Mouse (Mus musculus): Measurements from ENCODE around the gene Dnaaf2. TPM values are rescaled to one million over a fixed set of nuclear protein-coding genes. Genes with fewer than 3 reads are reported as not detected.

The Dnaaf2 gene
- total RNA-seq, 2 experiments from 2014 or later, result 2.2 TPM

GRCm38 (mm10) chr12:69198985-69199384 lies 756 bp upstream of the Dnaaf2 start:
- DNase-seq (ENCODE audit: low spot score in 2 of 2), result no peak

- DNase-seq (ENCODE audit: low spot score in 2 of 2), result peak; percentile 40 to 43
Observed at GRCm38 (mm10) chr12:69197378-69198163, 658 bp downstream of the Dnaaf2 start.

- peak; percentile 64 to 66 for DNase-seq (ENCODE audit: low spot score in 2 of 2)
Observed at GRCm38 (mm10) chr12:69196444-69197377, 1.5 kb downstream of the Dnaaf2 start, which contains the start of gene Gm49383. Gene Gm49383, minus strand, starts transcription at chr12:69197104.

GRCm38 (mm10) chr12:69192637-69193036 lies 5.6 kb downstream of the Dnaaf2 start:
- DNase-seq (ENCODE audit: low spot score in 2 of 2), result no peak

DNA sequence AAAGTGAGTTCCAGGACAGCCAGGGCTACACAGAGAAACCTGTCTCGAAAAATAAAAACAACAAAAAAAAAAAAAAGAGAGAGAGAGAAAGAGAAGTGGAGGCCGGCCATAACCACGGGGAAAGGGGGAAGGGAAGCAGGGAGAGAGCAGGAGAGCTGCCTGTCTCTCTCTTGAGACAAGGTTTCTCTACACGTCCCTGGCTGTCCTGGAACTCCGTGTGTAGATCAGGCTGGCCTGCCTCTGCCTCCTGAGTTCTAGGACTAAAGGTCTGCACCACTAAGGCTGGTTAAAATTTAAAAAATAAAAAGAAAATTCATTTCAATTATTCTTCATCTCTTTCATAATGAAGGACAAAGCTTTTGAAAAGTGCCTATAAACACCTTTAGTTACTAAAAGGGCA lies 6.8 kb downstream of the Dnaaf2 start:
- no peak for DNase-seq (ENCODE audit: low spot score in 2 of 2)

- no peak for DNase-seq (ENCODE audit: low spot score in 2 of 2)
Observed at GRCm38 (mm10) chr12:69190522-69190921, 7.7 kb downstream of the Dnaaf2 start.

DNA sequence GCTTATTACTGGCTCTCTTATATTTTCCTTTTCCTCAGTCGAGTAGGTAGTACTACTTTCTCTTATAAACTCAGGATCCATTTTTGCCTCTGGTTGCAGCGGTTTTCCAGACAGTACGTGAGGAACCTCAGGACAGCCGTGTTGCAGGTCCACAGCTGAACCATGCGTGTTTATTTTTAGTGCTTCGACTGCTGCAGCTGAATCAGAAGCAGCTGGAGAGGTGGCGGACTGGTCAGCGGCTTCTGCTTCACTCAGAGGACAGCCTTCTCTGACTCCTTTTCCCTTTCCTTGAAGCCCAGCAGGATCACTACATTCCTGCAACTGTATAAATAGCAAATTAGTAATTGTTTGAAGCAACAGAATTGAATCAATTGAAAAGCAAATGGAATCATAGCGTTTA lies 8.2 kb downstream of the Dnaaf2 start:
- DNase-seq (ENCODE audit: low spot score in 2 of 2), result no peak

GRCm38 (mm10) chr12:69186811-69187471 lies 11.3 kb downstream of the Dnaaf2 start:
- no peak for DNase-seq (ENCODE audit: low spot score in 2 of 2)

GRCm38 (mm10) chr12:69185371-69185770 lies 12.9 kb downstream of the Dnaaf2 start:
- DNase-seq (ENCODE audit: low spot score in 2 of 2), result no peak

DNA sequence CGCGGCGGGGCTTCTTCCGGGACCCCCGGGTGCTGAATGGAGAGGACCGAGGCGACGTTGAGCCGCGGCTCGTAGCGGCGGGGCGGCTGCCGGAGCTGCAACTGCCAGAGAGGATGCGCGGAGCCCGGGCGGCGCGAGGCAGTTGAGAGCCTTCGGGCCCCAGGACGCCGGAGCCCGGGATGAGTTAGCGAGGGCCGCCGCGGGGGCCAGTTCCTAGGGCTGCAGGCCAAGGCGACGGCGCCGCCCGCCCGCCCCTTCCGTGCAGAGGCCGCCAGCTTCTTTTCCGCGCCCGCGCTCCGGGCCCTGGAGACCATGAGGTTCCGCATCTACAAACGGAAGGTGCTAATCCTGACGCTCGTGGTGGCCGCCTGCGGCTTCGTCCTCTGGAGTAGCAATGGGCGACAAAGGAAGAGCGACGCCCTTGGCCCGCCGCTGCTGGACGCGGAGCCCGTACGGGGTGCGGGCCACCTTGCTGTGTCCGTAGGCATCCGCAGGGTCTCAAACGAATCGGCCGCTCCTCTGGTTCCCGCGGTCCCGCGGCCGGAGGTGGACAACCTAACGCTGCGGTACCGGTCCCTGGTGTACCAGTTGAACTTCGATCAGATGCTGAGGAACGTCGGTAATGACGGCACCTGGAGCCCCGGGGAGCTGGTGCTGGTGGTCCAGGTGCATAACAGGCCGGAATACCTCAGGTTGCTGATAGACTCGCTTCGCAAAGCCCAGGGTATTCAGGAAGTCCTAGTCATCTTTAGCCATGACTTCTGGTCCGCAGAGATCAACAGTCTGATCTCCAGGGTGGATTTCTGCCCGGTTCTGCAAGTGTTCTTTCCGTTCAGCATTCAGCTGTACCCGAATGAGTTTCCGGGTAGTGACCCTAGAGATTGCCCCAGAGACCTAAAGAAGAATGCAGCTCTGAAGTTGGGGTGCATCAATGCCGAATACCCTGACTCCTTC lies 13.6 kb downstream of the Dnaaf2 start:
- DNase-seq (ENCODE audit: low spot score in 2 of 2), result peak in 1 of 2 experiments; percentile 47

- peak; percentile 99 for DNase-seq (ENCODE audit: low spot score in 2 of 2)
Observed at GRCm38 (mm10) chr12:69183583-69184308, 14.5 kb downstream of the Dnaaf2 start, which contains the start of the genes Rpl36al and Mgat2. Gene Rpl36al, minus strand, starts transcription at chr12:69184083. Gene Mgat2, plus strand, starts transcription at chr12:69184157.

- no peak for DNase-seq (ENCODE audit: low spot score in 2 of 2)
Observed at GRCm38 (mm10) chr12:69181800-69182199, 16.4 kb downstream of the Dnaaf2 start.

- no peak for DNase-seq (ENCODE audit: low spot score in 2 of 2)
Observed at GRCm38 (mm10) chr12:69179371-69179770, 18.9 kb downstream of the Dnaaf2 start.

- no peak for DNase-seq (ENCODE audit: low spot score in 2 of 2)
Observed at GRCm38 (mm10) chr12:69177526-69177925, 20.7 kb downstream of the Dnaaf2 start.

- no peak for DNase-seq (ENCODE audit: low spot score in 2 of 2)
Observed at GRCm38 (mm10) chr12:69175975-69176374, 22.3 kb downstream of the Dnaaf2 start.

DNA sequence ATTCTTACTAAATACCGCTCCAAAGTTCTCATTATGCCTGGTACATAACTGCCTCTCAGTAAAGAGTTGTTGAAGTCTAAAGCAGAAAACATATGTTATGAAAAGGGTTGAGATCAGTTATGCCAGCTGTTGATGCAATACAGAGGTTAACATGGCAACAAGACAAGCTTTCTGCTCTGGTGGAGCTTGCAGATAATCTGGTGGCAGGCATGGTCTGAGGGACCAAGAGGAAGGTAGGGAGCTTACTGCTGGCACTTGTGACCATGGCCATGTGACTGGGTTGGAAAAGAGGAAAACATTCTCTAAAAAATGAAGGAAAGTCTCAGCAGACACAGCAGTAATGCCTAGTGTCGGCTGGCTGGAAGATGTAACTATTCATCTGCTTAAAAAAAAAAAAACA lies 26.9 kb downstream of the Dnaaf2 start:
- DNase-seq (ENCODE audit: low spot score in 2 of 2), result no peak

- DNase-seq (ENCODE audit: low spot score in 2 of 2), result peak; percentile 83 to 95
Observed at GRCm38 (mm10) chr12:69168461-69169106, 29.6 kb downstream of the Dnaaf2 start, which contains the start of gene Lrr1. Gene Lrr1, plus strand, starts transcription at chr12:69168814.

DNA sequence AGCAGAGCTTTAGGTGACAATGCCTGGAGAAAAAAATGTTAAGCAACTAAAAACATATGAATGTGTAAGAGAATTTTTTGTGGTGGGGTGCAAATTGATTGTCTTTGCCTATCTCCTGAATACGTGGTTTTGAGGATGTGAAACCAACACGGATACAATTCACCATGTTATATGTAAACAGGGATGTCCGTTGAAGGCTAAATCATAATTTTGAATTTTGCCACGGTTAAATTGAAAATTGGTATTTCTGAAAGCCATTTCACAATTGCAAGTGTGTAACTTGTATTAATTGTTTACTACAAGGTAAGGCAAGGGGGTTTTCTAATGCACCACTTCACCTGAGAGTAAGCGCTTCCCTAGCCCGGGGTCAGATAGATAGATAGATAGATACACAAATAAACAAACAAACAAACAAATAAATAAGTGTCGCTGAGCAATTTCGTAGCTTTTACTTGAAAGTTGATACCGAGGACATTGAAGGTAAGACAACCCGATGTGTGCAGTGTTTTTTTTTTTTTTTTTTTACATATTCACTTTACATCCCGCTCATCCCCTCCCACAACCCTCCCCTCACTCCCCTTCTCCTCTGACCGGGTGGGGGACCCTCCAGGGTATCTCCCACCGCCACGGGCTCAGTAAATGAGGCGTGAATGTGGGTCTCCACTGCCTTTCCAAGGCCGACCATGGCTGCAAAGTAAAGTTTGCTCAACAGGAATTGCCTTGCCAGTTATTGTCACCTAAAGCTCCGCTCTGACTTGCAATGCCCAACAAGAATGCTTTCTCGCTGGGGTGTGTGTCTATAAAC lies 30.4 kb downstream of the Dnaaf2 start:
- no peak for DNase-seq (ENCODE audit: low spot score in 2 of 2)
